Mouse (Mus musculus): ENCODE results near the gene Fxyd7. TPM values are rescaled to one million over a fixed set of nuclear protein-coding genes. Genes with fewer than 3 reads are reported as not detected.

Fxyd7 gene
- 100 to 1,000 TPM; 333 to 341 TPM for total RNA-seq (2021)
- long read RNA-seq, experiment 1, transcript Fxyd7-202 (6 exons, 620 nt) = minor isoform, 35 of 119 reads
- long read RNA-seq, experiment 1, transcript Fxyd7-201 (6 exons, 693 nt) = major isoform, 82 of 119 reads
- long read RNA-seq, experiment 1, partial matches to known transcripts = 2 of 119 reads
- long read RNA-seq, experiment 1, other reads (novel, unspliced or antisense) = 0 of 119 reads
- long read RNA-seq, experiment 2, transcript Fxyd7-202 (6 exons, 620 nt) = minor isoform, 91 of 270 reads
- long read RNA-seq, experiment 2, transcript Fxyd7-201 (6 exons, 693 nt) = major isoform, 175 of 270 reads
- long read RNA-seq, experiment 2, partial matches to known transcripts = 0 of 270 reads
- long read RNA-seq, experiment 2, other reads (novel, unspliced or antisense) = 4 of 270 reads

DNA sequence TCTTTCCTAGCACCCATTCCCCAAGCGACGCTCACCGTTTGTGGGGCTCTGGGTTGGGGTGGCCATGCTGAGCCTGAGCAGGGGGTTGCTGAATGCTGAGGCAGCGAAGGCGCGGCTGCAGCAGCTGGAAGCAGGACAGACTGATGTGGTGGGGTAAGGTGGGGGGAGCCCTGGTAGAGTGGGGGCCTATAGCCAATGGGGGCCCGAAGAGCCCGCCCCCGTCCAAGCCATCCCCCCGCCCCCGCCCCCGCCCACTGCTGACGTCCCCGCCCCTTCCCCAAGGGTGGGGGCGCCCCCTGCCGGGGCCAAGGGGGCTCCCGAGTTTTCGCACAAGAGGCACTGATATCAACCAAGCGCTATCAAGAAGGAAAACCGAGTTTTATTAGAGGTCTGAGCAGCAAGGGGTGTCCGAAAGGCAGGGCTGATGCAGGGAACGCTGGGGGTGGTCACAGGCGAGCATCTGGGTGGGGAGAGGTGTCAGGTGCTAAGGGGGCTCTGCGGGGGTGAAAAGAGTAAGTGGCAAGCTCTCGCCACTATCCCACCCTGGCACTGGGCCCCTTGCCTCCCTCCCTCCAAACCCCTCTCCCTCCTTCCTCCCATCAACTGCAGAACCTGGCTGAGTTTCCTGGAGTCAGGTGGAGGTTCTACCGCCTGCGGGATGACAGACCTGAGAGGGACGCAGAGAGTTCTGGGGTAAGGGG is at the start of gene Fxyd7:
Gene Fxyd7, minus strand, starts transcription at position 147 of the 701 bp plus-strand sequence.
- peak in 1 of 2 experiments; percentile 25 for DNase-seq (ENCODE audit: low spot score in 2 of 2)

DNA sequence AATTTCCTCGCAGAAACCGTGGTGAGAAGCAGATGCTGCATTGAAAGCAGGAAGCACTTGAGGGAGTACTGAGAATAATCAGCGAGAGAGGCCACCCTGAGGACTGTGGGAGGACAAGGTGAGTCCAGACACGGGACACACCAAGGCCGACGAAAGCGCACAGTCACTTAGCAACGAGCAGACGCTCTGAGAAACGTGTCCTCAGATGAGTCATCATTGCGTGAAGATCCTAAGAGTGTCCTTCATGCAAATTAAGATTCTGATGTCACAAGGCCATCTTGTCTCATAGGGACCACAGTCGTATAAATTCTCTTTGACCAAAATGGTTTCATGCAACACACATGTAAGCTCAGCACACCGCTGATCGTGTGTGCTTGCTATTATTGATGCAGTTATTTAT is 49.5 kb upstream of the Fxyd7 start:
- DNase-seq (ENCODE audit: low spot score in 2 of 2) = no peak

DNA sequence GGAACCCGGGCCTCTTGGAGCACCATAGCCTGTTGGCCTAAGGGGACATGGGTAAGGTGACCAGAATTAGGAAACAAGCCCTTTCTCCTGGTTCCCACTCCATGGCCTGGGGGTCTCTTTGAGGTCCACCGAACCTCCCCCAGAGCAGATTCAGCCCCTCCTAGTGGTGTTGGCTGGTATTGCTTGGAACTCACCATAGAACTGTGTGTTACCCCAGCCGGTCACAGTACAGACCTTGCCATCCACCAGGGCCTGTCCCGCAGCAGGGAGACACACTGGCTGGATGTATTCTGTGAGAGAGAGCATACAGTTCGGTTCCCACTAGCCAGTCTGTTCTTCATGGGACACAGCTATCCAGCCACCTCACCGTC is 48.3 kb upstream of the Fxyd7 start:
- no peak for DNase-seq (ENCODE audit: low spot score in 2 of 2)

DNA sequence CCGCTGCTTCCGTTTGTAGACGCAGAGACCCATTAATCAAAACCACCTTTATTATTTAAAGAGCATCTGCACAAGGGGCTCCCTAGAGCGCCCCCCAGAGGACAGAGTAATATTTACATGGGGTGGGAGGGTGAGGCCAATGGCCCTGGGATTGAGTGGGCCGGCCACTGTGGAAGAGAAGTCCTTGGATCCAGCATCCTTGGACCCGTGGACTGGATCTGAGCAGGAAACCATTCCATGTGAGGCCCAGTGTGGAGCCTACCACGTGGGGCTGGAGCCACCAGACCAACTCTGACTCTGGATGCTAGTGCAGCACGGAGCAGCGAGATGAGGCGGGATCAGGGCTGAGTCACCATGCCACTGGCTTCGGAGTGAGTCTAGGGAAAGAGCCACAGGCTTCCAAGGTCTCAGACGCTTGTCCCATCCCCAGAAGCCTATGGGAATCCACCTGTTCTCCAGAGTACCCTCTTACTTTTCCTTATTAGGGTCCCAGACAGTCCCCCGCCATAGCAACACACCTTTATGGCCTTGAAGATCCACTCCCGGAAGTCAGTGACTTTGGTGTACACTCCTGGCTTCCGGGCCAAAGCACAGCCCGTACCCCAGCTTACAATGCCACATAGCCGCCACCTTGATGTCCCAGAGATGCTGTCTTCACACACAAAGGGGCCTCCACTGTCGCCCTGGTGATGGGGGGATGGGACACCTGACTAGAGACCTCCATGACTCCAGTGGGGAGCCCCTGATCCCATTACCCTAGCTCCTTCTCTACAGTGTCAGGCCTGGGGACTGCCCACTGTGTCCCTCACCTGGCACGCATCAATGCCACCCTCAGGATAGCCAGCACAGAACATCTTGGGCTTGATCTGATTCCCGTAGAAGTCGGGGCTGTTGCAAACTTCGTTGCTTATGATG is 47.7 kb upstream of the Fxyd7 start:
- no peak for DNase-seq (ENCODE audit: low spot score in 2 of 2)

DNA sequence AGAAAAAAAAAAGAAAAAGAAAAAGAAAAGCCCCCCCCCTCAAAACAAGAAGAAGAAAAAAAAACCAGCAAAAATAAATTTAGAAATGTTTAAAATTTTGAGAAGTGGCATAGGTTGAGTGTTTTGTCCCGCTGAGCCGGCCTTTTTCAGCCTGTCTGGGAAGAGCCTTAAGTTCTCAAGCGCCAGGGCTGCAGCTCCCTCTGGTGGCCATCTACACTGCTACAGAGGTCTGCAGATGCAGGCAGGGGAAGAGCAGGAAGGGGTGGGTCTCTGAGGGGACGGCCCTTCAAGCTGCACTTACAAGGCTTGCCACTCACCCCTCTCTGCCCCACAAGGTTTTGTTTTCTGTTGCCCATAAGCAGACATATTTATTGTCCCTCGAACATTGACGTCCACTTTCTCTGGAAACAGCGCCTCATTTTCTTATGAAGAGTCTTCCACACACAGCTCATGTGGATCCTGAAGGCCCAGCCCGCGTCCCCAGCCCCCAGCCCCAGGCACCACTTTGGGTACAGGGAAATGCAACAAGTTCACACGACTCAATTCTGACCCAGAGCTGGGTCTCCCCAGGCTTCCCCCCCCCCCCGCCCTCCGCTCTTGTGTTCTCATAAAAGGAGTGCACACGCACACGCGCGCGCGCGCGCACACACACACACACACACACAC is 46.4 kb upstream of the Fxyd7 start:
- peak; percentile 88 to 93 for DNase-seq (ENCODE audit: low spot score in 2 of 2)

DNA sequence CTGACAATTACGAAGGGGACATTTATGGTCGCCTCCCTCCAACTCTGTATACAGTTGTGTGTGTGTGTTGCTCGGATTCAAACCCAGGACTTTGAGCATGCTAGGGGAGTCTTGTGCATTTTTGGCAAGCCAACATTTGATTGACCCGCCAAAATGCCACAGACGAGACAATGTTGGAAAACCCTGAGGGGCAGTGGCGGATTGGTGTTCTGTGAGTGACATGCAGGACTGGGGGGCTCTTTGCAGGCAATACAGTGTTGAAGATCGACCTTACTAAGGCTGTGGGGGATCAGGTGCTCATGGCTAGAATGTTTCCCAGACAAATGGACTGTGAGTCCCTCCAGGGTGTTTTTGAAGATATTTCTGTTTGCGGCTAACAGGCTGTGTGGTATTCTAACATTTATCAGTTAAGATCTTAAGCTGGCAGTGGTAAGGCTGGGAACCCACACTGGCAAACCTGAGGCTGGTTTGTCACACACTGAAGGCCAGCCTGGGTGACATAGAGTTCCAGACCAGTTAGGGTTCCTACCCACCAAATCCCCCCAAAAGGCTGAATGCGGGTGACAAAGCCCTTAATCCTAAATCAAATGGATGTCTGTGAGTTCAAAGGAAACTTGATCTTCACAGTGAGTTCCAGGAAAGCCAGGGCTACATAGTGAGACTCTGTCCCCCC is 45.8 kb upstream of the Fxyd7 start:
- DNase-seq (ENCODE audit: low spot score in 2 of 2) = no peak

DNA sequence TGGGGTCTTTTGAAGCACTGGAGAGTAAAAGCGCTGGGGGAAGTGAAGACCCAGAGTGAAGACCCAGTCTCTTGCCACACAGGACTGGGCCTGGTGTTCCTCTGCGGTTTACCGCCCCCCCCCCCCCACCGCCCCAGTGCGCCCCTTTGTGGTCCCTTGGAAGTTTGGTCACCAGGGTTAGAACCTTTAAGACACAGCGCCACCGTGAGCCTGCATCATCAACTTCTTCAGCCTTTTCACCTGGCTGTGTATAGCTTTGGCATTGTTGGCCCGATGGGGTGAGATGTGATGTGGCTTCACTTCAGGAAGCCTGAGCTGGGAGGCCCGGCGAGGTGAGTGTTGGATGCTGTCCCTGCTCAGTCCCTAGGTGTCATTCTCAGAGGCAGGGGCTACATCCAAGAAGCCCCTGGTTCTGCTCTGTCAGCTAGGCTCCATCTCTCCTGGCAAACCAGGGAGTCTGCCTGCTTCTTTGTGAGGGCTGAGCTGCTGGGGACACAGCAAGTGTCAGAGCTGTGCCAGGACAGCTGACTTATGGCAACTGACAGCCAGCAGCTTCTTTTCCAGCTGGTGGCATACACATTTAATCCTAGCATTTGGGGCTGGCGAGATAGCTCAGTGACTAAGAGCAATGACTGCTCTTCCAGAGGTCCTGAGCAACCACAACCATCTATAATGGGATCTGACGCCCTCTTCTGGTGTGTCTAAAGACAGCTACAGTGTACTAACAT is 43.7 kb upstream of the Fxyd7 start:
- no peak for DNase-seq (ENCODE audit: low spot score in 2 of 2)

DNA sequence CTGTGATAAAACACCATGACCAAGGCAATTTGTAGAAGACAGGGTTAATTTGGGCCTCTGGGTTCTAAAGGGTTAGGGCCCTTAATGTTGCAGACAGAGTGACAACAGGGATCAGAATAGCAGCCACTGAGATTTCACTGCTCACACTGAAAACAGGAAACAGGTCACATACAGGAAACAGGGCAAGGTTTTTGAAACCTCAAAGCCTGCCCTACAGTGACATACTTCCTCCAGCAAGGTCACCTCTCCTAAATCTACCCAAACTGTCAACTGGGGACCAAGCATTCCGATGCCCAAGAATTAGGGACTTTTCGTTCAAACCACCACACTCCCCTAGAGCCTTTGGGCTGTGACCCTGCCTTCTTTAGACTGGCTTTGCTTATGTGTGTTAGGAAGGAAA is 38.5 kb upstream of the Fxyd7 start:
- DNase-seq (ENCODE audit: low spot score in 2 of 2) = no peak

DNA sequence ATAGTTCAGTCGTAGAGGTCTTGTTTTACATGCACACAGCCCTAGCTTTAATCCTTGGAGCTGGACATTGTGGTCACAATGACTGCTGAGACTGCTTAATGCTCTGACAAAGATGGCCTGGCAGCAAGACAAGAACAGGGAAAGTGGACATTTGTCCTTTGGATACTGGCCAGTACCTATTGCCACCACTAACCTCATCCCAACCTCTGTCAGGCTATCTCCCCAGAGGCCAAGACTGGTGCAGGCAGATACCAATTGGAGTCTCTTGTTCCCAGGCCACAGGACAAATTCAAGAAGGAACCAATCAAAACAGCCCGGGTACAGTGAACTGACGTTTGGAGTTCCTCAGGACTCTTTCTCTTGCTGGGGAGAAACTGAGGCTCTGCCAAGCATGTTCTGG is 36.9 kb upstream of the Fxyd7 start:
- DNase-seq (ENCODE audit: low spot score in 2 of 2) = no peak

DNA sequence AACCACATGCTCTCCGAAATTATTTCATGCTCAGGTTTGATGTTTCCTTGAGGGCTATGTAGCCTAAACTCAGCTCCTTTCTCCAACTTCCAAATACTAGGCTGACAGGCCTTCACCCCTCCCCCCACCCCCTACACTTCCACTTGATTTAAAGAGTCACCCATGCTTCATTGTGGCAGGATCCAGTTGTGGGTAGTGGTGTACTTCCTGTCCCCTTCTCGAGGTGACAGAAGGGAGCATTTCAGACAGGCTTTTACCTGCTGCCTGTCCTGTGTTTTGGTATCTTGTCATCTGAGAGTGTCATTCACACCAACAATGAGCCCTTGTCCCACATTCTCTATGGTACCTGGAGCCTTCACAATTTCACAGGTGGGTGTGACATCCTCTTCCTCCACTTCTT is 36.0 kb upstream of the Fxyd7 start:
- no peak for DNase-seq (ENCODE audit: low spot score in 2 of 2)

DNA sequence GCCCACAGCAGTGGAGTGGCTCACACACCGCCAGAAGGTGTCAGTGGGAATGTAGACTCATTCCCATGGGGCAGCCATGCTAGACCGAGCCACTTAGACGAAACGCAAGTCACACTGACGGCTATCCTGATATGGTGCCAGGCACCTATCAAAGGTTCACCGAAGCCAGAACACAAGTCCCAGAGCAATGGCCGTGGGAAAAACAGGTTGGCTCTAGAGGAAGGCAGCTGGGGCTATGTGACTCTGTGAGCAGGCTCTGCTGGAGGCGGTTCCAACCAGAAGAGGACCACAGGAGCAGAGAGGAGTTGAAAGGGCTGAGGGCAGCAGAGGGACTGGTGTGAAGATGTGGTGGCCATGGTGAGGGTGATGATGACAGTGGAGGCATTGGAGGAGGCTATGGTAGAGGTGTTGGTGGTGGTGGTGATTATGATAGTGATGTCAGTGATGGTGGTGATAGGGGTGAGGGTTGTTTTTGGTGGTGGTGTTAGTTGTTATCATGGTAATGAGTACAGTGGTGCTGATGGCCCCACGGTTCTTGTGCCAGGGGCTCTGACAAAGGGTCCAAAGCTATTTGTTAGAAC is 35.0 kb upstream of the Fxyd7 start:
- no peak for DNase-seq (ENCODE audit: low spot score in 2 of 2)

DNA sequence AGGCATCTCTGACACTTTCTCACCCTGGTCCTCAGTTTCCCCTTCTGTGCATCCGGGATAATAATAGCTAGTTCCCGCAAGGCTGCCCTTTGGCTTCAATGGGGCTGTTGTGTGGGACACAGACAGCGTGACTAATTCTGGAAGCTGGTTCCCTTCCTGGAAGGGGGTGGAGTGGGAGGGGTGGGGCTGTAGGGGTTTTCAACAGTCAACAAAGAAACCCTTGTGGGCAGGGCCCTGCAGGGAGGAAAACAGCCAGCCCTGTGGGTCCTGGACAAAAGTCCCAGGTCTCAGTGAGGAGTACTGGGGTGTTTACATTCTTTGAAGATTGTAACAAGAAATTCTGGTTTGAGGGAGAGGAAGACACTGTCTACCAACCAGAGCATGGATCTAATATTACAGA is 33.9 kb upstream of the Fxyd7 start:
- peak in 1 of 2 experiments; percentile 49 for DNase-seq (ENCODE audit: low spot score in 2 of 2)

DNA sequence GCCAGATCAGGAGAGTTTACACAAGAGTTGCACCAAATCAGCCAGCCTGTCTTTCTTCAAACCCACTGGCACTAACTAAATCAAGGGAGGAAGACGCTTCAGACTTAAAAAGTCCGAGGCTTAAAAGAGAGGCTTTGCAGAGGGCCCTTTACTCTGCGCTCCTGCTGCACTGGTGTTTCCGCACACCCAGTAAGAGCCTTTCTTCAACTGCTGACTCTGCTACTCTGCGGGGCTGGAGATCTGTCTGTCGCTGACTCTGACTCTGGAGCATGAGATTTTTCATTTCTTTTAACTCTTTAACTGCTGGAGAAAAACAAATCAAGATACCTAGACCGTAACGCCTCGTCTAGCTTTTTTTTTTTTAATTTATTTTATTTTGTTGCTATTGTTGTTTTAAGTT is 32.9 kb upstream of the Fxyd7 start:
- DNase-seq (ENCODE audit: low spot score in 2 of 2) = no peak

DNA sequence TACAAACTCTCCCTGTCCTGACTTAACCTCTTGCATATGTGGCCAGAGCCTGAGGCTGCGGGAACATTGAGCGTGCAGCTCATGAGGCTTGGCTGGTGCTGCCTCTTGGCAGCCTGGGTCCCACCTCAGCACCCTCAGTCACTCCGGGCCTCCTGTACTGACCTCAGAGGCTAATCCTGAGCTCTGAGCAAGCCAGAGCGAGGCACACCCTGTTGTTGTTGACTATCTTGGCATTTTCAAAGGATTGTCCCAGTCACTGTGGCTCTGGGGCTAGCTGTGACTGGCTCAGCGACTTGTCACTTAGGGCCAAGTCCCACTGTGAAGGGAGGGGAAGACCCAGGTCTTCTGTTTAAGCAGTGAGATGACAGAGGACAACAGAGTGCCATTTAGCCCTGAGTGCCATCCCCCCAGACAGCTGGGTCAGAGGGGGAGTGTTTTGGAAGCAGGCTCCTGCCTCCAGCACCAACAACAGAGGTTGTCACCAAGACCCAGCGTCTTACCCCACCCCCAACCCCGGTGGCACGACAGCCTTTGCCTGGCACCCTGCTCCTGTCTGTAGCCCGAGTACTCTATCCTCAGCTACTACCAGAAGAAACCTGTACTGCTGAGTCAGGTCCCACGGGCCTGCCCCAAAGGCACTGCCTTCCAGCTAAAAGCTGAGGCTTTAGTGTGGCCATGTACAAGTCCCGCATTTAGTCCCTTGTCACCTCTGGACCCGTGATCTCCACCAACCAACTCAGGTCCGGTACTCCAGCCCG is 31.7 kb upstream of the Fxyd7 start:
- DNase-seq (ENCODE audit: low spot score in 2 of 2) = peak; percentile 54

DNA sequence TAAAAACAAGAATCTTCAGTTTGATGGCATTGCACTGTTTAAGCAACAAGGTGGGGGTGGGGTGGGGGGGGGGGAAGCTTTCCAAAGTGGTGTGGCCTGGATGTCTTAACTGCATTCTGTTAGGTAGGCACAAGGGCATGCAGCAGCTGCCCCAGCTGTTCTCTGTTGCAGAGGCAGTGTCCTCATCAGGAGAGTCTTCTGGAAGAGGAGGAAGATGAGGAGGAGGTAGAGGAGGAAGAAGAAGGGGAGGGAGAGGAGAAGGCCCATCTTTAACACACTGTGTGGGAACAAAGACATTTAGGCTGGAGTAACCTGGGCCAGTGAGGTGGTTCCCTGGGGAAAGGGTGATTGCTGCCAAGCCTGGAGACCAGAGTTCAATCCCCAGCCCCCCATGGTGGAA is 30.8 kb upstream of the Fxyd7 start:
- no peak for DNase-seq (ENCODE audit: low spot score in 2 of 2)

DNA sequence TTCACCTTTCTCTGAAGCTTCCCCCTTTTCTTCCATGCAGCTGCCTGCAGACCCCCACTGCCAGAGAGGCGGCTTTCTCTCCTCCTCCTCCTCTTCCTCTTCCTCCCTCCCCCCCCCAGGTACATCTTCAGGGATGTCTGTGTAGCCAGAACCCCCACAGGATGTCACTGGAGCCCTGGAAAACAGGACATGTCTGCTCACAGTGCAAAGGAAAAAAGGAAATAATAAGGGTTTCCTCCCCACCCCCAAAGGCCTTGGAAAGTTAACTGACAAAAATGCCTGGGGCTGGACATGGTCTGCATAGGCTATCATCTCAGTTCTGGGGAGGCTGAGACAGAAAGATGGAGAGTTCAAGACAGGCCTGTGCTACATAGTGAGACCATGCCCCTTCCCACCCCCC is 29.8 kb upstream of the Fxyd7 start:
- DNase-seq (ENCODE audit: low spot score in 2 of 2) = no peak

DNA sequence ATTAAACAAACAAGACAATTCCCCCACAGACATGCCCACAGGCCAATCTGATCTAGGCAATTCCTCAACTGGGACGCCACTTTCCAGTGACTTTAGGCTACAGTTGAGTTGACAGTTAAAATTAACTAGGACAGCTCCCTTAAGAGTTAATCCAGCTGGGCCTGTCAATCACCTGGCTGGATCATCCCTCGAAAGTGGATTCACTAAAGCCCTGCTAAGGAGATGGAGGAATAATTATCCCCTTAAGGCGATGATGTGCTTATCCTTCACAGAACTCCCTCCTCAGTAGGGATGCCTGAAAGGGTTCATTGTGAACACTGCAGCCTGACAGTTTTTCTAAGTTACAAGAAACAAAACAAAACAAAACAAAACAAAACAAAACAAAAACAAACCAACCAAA is 29.3 kb upstream of the Fxyd7 start:
- DNase-seq (ENCODE audit: low spot score in 2 of 2) = no peak

DNA sequence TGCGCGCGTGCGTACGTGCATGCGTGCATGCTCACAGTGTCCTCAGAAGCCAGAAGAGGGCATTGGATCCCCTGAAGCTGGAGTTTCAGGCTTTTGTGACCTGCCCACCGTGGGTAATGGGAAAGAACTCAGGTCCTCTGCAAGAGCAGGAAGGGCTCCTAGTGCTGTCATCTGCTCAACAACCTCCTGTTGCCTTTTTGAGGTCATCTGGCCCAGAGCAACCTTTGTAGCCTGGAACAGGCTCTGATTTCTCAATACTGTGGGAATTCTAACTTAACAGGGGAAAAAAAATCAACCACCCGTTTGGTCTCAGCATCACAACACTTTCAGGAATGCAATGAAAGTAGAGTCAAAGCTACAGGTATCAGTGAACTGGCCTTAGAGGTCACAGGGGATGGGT is 28.4 kb upstream of the Fxyd7 start:
- DNase-seq (ENCODE audit: low spot score in 2 of 2) = no peak
